Comparison of ENCODE assay signal across 18 mouse cellular contexts in genomic region chr10:80790761-80791404, GRCm38 (mm10). TPM values are rescaled to one million over a fixed set of nuclear protein-coding genes. Genes with fewer than 3 reads are reported as not detected.
DNase-seq lines count a peak whose midpoint lies in the region; ATAC-seq and TF ChIP-seq lines count a peak whose summit lies in the region.
"Had no signal": no experiment of that assay in that cellular context is flagged by ENCODE, and none has a peak within 500 bp of the region (broad histone marks: within the 10 kb centered on the region; RNA-seq: fewer than 3 reads in every experiment).

No protein-coding gene starts in this region.

- WGBS in cerebellum, adult 2 months: 87% methylated on average over 19 of the region's 19 CpGs
- 71% methylated on average over 19 of the region's 19 CpGs for WGBS in heart, embryonic 14.5 days
- WGBS in heart, embryonic 11.5 days (ENCODE audit: insufficient replicate concordance): 75% methylated on average over 19 of the region's 19 CpGs
- 92% methylated on average over 19 of the region's 19 CpGs for WGBS in liver, embryonic 11.5 days
- WGBS in liver, embryonic 12.5 days (ENCODE audit: insufficient replicate concordance): 82% methylated on average over 19 of the region's 19 CpGs
- WGBS in limb, embryonic 15.5 days: 86% methylated on average over 19 of the region's 19 CpGs

- peaks cover 57% of the 10 kb centered on the region for H3K4me1 ChIP-seq in cerebellum, adult 2 months (ENCODE audit: control insufficient read depth, insufficient read depth, low read length)
- peaks cover 10 to 19% of the 10 kb centered on the region in 2 experiments for H3K4me1 ChIP-seq in heart, embryonic 14.5 days (ENCODE audit: control insufficient read depth in 2 of 2, insufficient read depth in 2 of 2, low read length in 2 of 2)
- peaks cover 18% of the 10 kb centered on the region for H3K4me1 ChIP-seq in heart, embryonic 11.5 days (ENCODE audit: control insufficient read depth, insufficient read depth, low read length)
- H3K4me1 ChIP-seq in liver, embryonic 11.5 days (replicated peaks; ENCODE audit: control insufficient read depth, insufficient read depth, low read length): peaks cover 5% of the 10 kb centered on the region; the same call in 1 of the 2 replicates
- H3K4me1 ChIP-seq in liver, embryonic 12.5 days: peaks cover 24% of the 10 kb centered on the region
- H3K4me1 ChIP-seq in limb, embryonic 15.5 days: 0 out of 2 replicates have a peak, but pooled peaks cover 8% of the 10 kb centered on the region

- peaks cover 99% of the 10 kb centered on the region for H3K36me3 ChIP-seq in heart, embryonic 14.5 days (ENCODE audit: control insufficient read depth, insufficient read depth, low read length)
- peaks cover 65% of the 10 kb centered on the region for H3K36me3 ChIP-seq in heart, embryonic 11.5 days (ENCODE audit: control insufficient read depth, insufficient read depth, low read length)
- H3K36me3 ChIP-seq in liver, embryonic 11.5 days (ENCODE audit: control insufficient read depth, insufficient read depth, low read length): peaks cover 77% of the 10 kb centered on the region
- H3K36me3 ChIP-seq in liver, embryonic 12.5 days: peaks cover 100% of the 10 kb centered on the region
- H3K36me3 ChIP-seq in limb, embryonic 15.5 days: peaks cover 97% of the 10 kb centered on the region

- H3K9ac ChIP-seq in heart, embryonic 14.5 days (ENCODE audit: low read length): peak overlapping the region; percentile 13; the same call in 1 of the 2 replicates
- H3K9ac ChIP-seq in heart, embryonic 11.5 days (ENCODE audit: low read depth, low read length): no peak overlapping the region
- 0 out of 2 replicates have a peak overlapping the region, but pooled peaks have one; percentile 14 for H3K9ac ChIP-seq in liver, embryonic 11.5 days (ENCODE audit: low read depth, low read length)
- H3K9ac ChIP-seq in liver, embryonic 12.5 days: no peak overlapping the region
- no peak overlapping the region for H3K9ac ChIP-seq in limb, embryonic 15.5 days
- H3K9ac ChIP-seq: embryonic facial prominence, embryonic 15.5 days; liver, embryonic 15.5 days had no signal

- H3K27ac ChIP-seq in cerebellum, adult 2 months (ENCODE audit: insufficient read depth, low read length): peak overlapping the region; percentile 96
- peak overlapping the region; percentile 34 to 68; a peak in 3 of 4 replicates for H3K27ac ChIP-seq in heart, embryonic 14.5 days (replicated peaks in 1 of 2; ENCODE audit: control insufficient read depth in 1 of 2, insufficient read depth in 1 of 2, low read depth in 2 of 2, low read length in 2 of 2)
- no peak overlapping the region; the same call in 1 of the 2 replicates for H3K27ac ChIP-seq in heart, embryonic 11.5 days (ENCODE audit: low read depth, low read length)
- no peak overlapping the region for H3K27ac ChIP-seq in liver, embryonic 11.5 days (ENCODE audit: low read depth, low read length)
- no peak overlapping the region for H3K27ac ChIP-seq in liver, embryonic 12.5 days
- peak overlapping the region; percentile 43; the same call in 1 of the 2 replicates for H3K27ac ChIP-seq in limb, embryonic 15.5 days
- H3K27ac ChIP-seq: embryonic facial prominence, embryonic 15.5 days; liver, embryonic 15.5 days had no signal

- no peaks in the 10 kb centered on the region for H3K9me3 ChIP-seq in heart, embryonic 14.5 days (ENCODE audit: control insufficient read depth, low read length)
- no peaks in the 10 kb centered on the region for H3K9me3 ChIP-seq in heart, embryonic 11.5 days (replicated peaks; ENCODE audit: control insufficient read depth, low read length)
- no peaks in the 10 kb centered on the region for H3K9me3 ChIP-seq in liver, embryonic 11.5 days (ENCODE audit: control insufficient read depth, low read length)
- H3K9me3 ChIP-seq in liver, embryonic 12.5 days (replicated peaks): no peaks in the 10 kb centered on the region
- H3K9me3 ChIP-seq in limb, embryonic 15.5 days: no peaks in the 10 kb centered on the region
- H3K9me3 ChIP-seq: embryonic facial prominence, embryonic 15.5 days; liver, embryonic 15.5 days had no signal

- no peak overlapping the region for H3K4me2 ChIP-seq in heart, embryonic 14.5 days (ENCODE audit: low read length)
- no peak overlapping the region for H3K4me2 ChIP-seq in heart, embryonic 11.5 days
- no peak overlapping the region for H3K4me2 ChIP-seq in liver, embryonic 11.5 days
- H3K4me2 ChIP-seq in liver, embryonic 12.5 days: no peak overlapping the region
- H3K4me2 ChIP-seq in limb, embryonic 15.5 days: no peak overlapping the region
- H3K4me2 ChIP-seq: embryonic facial prominence, embryonic 15.5 days; liver, embryonic 15.5 days had no signal

- no peak for TF ChIP-seq POLR2A in cerebellum, adult 2 months (IDR thresholded peaks at IDR 0.05; ENCODE audit: borderline replicate concordance, insufficient read depth, low read length)

- DNase-seq in cerebellum, adult 2 months: peak in 1 of 2 experiments; percentile 31
- no peak for DNase-seq in cerebellum, adult 9-10 months
- no peak for DNase-seq in liver, embryonic 11.5 days (ENCODE audit: low spot score)
- DNase-seq: embryo, embryonic 11 days; gastrocnemius, postnatal 10 days; kidney, adult 8-10 months; kidney, postnatal 25 days had no signal

- ATAC-seq in heart, embryonic 14.5 days (ENCODE audit: insufficient number of reproducible peaks, insufficient read depth, low FRiP score, low read depth): no peak
- ATAC-seq in heart, embryonic 11.5 days (replicated peaks; ENCODE audit: insufficient number of reproducible peaks, low FRiP score, low TSS enrichment): no peak
- no peak for ATAC-seq in liver, embryonic 11.5 days (replicated peaks; ENCODE audit: low FRiP score)
- ATAC-seq in liver, embryonic 12.5 days: no peak
- ATAC-seq in limb, embryonic 15.5 days (ENCODE audit: insufficient number of reproducible peaks, low FRiP score, low TSS enrichment, low read depth): no peak
- ATAC-seq: activated CD4-positive, CD25-positive, alpha-beta regulatory T cell, adult 4 months; lung, postnatal 0 days; midbrain, embryonic 16.5 days; Patski had no signal

- no peak overlapping the region for H3K4me3 ChIP-seq in cerebellum, adult 2 months (replicated peaks; ENCODE audit: insufficient read depth, low read depth, low read length)
- H3K4me3 ChIP-seq in heart, embryonic 14.5 days (ENCODE audit: control insufficient read depth in 1 of 2, insufficient read depth in 1 of 2, low read depth in 1 of 2, low read length in 2 of 2): no peak overlapping the region
- H3K4me3 ChIP-seq in heart, embryonic 11.5 days (ENCODE audit: low read depth, low read length): no peak overlapping the region
- H3K4me3 ChIP-seq in liver, embryonic 11.5 days (ENCODE audit: low read depth, low read length): no peak overlapping the region
- no peak overlapping the region for H3K4me3 ChIP-seq in liver, embryonic 12.5 days
- H3K4me3 ChIP-seq in limb, embryonic 15.5 days: no peak overlapping the region
- H3K4me3 ChIP-seq: embryonic facial prominence, embryonic 15.5 days; liver, embryonic 15.5 days had no signal

- TF ChIP-seq CTCF in cerebellum, adult 2 months (IDR thresholded peaks at IDR 0.05; ENCODE audit: borderline replicate concordance, insufficient read depth, low read depth, low read length): no peak

- H3K27me3 ChIP-seq in cerebellum, adult 2 months (ENCODE audit: control insufficient read depth, insufficient read depth, low read length): no peaks in the 10 kb centered on the region
- H3K27me3 ChIP-seq in heart, embryonic 14.5 days (ENCODE audit: control insufficient read depth, insufficient read depth, low read length): no peaks in the 10 kb centered on the region
- no peaks in the 10 kb centered on the region for H3K27me3 ChIP-seq in heart, embryonic 11.5 days (ENCODE audit: control insufficient read depth, insufficient read depth, low read length)
- H3K27me3 ChIP-seq in liver, embryonic 11.5 days (replicated peaks; ENCODE audit: control insufficient read depth, insufficient read depth, low read length): no peaks in the 10 kb centered on the region
- no peaks in the 10 kb centered on the region for H3K27me3 ChIP-seq in liver, embryonic 12.5 days (replicated peaks)
- H3K27me3 ChIP-seq in limb, embryonic 15.5 days: no peaks in the 10 kb centered on the region
- H3K27me3 ChIP-seq: embryonic facial prominence, embryonic 15.5 days; liver, embryonic 15.5 days; Patski had no signal

RNA-seq across cellular contexts. Expression of gene Sf3a2, which starts 7.1 kb away (rescaled TPM):
- 52.0 and 66.4 TPM in 2 replicates for polyA plus RNA-seq in cerebellum, adult 2 months (2012; rRNA removed)
- 49.2 and 51.0 TPM in 2 replicates for polyA plus RNA-seq in heart, embryonic 14.5 days (2014; fragmentation: Nextera tagmentation; extraction: Ambion mirVana)
- 68.6 and 68.7 TPM in 2 replicates for polyA plus RNA-seq in heart, embryonic 11.5 days (2014; fragmentation: Nextera tagmentation; extraction: Ambion mirVana)
- 116 and 121 TPM in 2 replicates for polyA plus RNA-seq in liver, embryonic 11.5 days (2014; fragmentation: Nextera tagmentation; extraction: Ambion mirVana)
- polyA plus RNA-seq in liver, embryonic 12.5 days (2016; fragmentation: Nextera tagmentation; extraction: Ambion mirVana): 53.5 and 54.1 TPM in 2 replicates
- 59.0 and 71.7 TPM in 2 replicates for polyA plus RNA-seq in limb, embryonic 15.5 days (2015; fragmentation: Nextera tagmentation; extraction: Ambion mirVana)

RNA-seq across cellular contexts. Expression of gene Plekhj1, which starts 7.5 kb away (rescaled TPM):
- 106 and 122 TPM in 2 replicates for polyA plus RNA-seq in cerebellum, adult 2 months (2012; rRNA removed)
- polyA plus RNA-seq in heart, embryonic 14.5 days (2014; fragmentation: Nextera tagmentation; extraction: Ambion mirVana): 71.1 and 75.4 TPM in 2 replicates
- polyA plus RNA-seq in heart, embryonic 11.5 days (2014; fragmentation: Nextera tagmentation; extraction: Ambion mirVana): 89.0 and 97.7 TPM in 2 replicates
- polyA plus RNA-seq in liver, embryonic 11.5 days (2014; fragmentation: Nextera tagmentation; extraction: Ambion mirVana): 178 and 188 TPM in 2 replicates
- polyA plus RNA-seq in liver, embryonic 12.5 days (2016; fragmentation: Nextera tagmentation; extraction: Ambion mirVana): 134 and 137 TPM in 2 replicates
- polyA plus RNA-seq in limb, embryonic 15.5 days (2015; fragmentation: Nextera tagmentation; extraction: Ambion mirVana): 119 and 124 TPM in 2 replicates

RNA-seq across cellular contexts. Expression of gene Amh, which starts 14.2 kb away (rescaled TPM):
- polyA plus RNA-seq in cerebellum, adult 2 months (2012; rRNA removed): 3.0 and 4.3 TPM in 2 replicates
- 0.12 TPM in 1 of 2 replicates, not detected in the other for polyA plus RNA-seq in heart, embryonic 14.5 days (2014; fragmentation: Nextera tagmentation; extraction: Ambion mirVana)
- 0.11 TPM in 1 of 2 replicates, not detected in the other for polyA plus RNA-seq in heart, embryonic 11.5 days (2014; fragmentation: Nextera tagmentation; extraction: Ambion mirVana)
- 0.14 TPM in 1 of 2 replicates, not detected in the other for polyA plus RNA-seq in liver, embryonic 11.5 days (2014; fragmentation: Nextera tagmentation; extraction: Ambion mirVana)
- polyA plus RNA-seq in liver, embryonic 12.5 days (2016; fragmentation: Nextera tagmentation; extraction: Ambion mirVana): 0.07 TPM in 1 of 2 replicates, not detected in the other
- not detected in 2 replicates for polyA plus RNA-seq in limb, embryonic 15.5 days (2015; fragmentation: Nextera tagmentation; extraction: Ambion mirVana)
- polyA plus RNA-seq: activated CD4-positive, CD25-positive, alpha-beta regulatory T cell, adult 4 months; midbrain, embryonic 16.5 days had no signal

RNA-seq across cellular contexts. Expression of gene Jsrp1, which starts 22.4 kb away (rescaled TPM):
- polyA plus RNA-seq in cerebellum, adult 2 months (2012; rRNA removed): 0.27 and 0.38 TPM in 2 replicates
- 5.5 and 5.6 TPM in 2 replicates for polyA plus RNA-seq in heart, embryonic 14.5 days (2014; fragmentation: Nextera tagmentation; extraction: Ambion mirVana)
- polyA plus RNA-seq in heart, embryonic 11.5 days (2014; fragmentation: Nextera tagmentation; extraction: Ambion mirVana): 8.0 and 10.0 TPM in 2 replicates
- polyA plus RNA-seq in liver, embryonic 11.5 days (2014; fragmentation: Nextera tagmentation; extraction: Ambion mirVana): 1.1 and 1.5 TPM in 2 replicates
- 0.18 and 0.46 TPM in 2 replicates for polyA plus RNA-seq in liver, embryonic 12.5 days (2016; fragmentation: Nextera tagmentation; extraction: Ambion mirVana)
- polyA plus RNA-seq in limb, embryonic 15.5 days (2015; fragmentation: Nextera tagmentation; extraction: Ambion mirVana): 7.5 and 26.8 TPM in 2 replicates
- polyA plus RNA-seq: activated CD4-positive, CD25-positive, alpha-beta regulatory T cell, adult 4 months; Patski; small intestine, adult 2 months had no signal

RNA-seq across cellular contexts. Expression of gene Oaz1, which starts 35.6 kb away (rescaled TPM):
- polyA plus RNA-seq in cerebellum, adult 2 months (2012; rRNA removed): 776 and 779 TPM in 2 replicates
- polyA plus RNA-seq in heart, embryonic 14.5 days (2014; fragmentation: Nextera tagmentation; extraction: Ambion mirVana): 2,025 and 2,172 TPM in 2 replicates
- polyA plus RNA-seq in heart, embryonic 11.5 days (2014; fragmentation: Nextera tagmentation; extraction: Ambion mirVana): 1,894 and 1,935 TPM in 2 replicates
- 1,793 and 1,800 TPM in 2 replicates for polyA plus RNA-seq in liver, embryonic 11.5 days (2014; fragmentation: Nextera tagmentation; extraction: Ambion mirVana)
- polyA plus RNA-seq in liver, embryonic 12.5 days (2016; fragmentation: Nextera tagmentation; extraction: Ambion mirVana): 1,528 and 1,635 TPM in 2 replicates
- 1,708 and 1,872 TPM in 2 replicates for polyA plus RNA-seq in limb, embryonic 15.5 days (2015; fragmentation: Nextera tagmentation; extraction: Ambion mirVana)

Comparison
In these comparisons a context has a peak if more than half of its experiments do, and no peak if none do; other contexts are left out.
1. H3K27ac ChIP-seq: peak in cerebellum, adult 2 months (single experiment), heart, embryonic 14.5 days (2 of 2) and limb, embryonic 15.5 days (single experiment); none in heart, embryonic 11.5 days (single experiment), liver, embryonic 11.5 days (single experiment) and liver, embryonic 12.5 days (single experiment).
2. H3K9ac ChIP-seq: peak in heart, embryonic 14.5 days (single experiment) and liver, embryonic 11.5 days (single experiment); none in heart, embryonic 11.5 days (single experiment), liver, embryonic 12.5 days (single experiment) and limb, embryonic 15.5 days (single experiment).